Mouse (Mus musculus) gastrocnemius, postnatal 10 days (tissue): Measurements from ENCODE around the gene Habp4. TPM values are rescaled to one million over a fixed set of nuclear protein-coding genes. Genes with fewer than 3 reads are reported as not detected.

ENCODE experiments used
- DNase-seq: peaks from one replicate; pipeline ENCODE4 v3.0.0; 2021; ENCODE audit warnings: mixed read lengths
- total RNA-seq, 2 experiments: library from RNA; stranded (reverse); gene quantifications; 2 replicates each; pipeline ENCODE4 v1.2.3; 2021

Gene Habp4
- total RNA-seq, 2 experiments from 2014 or later, result 22.9 to 25.5 TPM

DNA sequence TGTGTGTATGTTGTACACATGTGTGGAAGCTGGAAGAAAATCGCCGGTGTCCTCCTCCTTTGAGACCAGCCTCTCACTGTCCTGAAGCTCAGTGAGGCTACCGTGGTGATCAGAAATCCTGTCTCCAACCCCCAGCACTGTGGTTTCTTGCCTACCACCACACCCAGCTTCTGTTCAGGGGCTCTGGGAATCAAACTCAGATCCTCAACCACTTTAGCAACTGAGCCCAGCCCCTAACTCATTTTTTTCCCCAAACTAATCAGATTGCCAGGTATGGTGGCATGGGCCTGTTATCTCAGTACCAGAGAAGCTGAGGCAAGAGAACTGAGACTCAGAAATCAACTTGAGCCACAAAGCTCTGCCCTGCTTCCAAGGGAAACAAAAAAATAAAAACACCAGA, 74.2 kb downstream of the Habp4 start:
- DNase-seq, result no peak

Other genes starting within 250 kb of the Habp4 start
- gene Hsd17b3, start 72.6 kb upstream of the Habp4 start, total RNA-seq, result not detected
- gene Slc35d2, start 32.5 kb upstream of the Habp4 start, total RNA-seq, result 1 to 10 TPM; 1.3 to 1.8 TPM
- 10 to 100 TPM in 1 of 2 experiments, 1 to 10 TPM in 1; 9.8 to 12.5 TPM for gene Zfp367, start 8.6 kb upstream of the Habp4 start, total RNA-seq
- 1 to 10 TPM; 4.5 to 6.8 TPM for gene Cdc14b, start 113.5 kb downstream of the Habp4 start, total RNA-seq
- gene Aaed1, start 150.9 kb downstream of the Habp4 start, total RNA-seq, result 10 to 100 TPM; 32.2 to 37.2 TPM
- 100 to 1,000 TPM; 145 to 162 TPM for gene Ctsl, start 209.1 kb downstream of the Habp4 start, total RNA-seq